Mouse (Mus musculus) hindbrain, embryonic 12.5 days (tissue): ENCODE data around the gene Ksr2. TPM values are rescaled to one million over a fixed set of nuclear protein-coding genes. Genes with fewer than 3 reads are reported as not detected.
A peak's percentile ranks its signal among the peaks of the same experiment; 100 is the strongest.
"Not testable (repeated sequence)": the region's sequence is repeated elsewhere in the genome, so short reads cannot be mapped to it uniquely, and the experiment has no call there.

Experiments
- ATAC-seq: fragments of 200-750 bp; cut with Nextera tagmentation; 2 replicates; pipeline ENCODE4 v1.8.0; 2017; ENCODE audit warnings: moderate TSS enrichment; ENCODE audit not compliant: low FRiP score
- H3K27ac ChIP-seq: fragments of 300-500 bp; sonication (generic); 2 replicates; pipeline ENCODE4 v1.5.1; 2016; ENCODE audit warnings: mild to moderate bottlenecking
- H3K27me3 ChIP-seq: fragments of 300-500 bp; sonication (generic); 2 replicates; pipeline ENCODE4 v1.6.1; 2016; ENCODE audit warnings: mild to moderate bottlenecking
- H3K36me3 ChIP-seq: fragments of 300-500 bp; sonication (generic); 2 replicates; pipeline ENCODE4 v1.6.1; 2016; ENCODE audit warnings: mild to moderate bottlenecking
- H3K4me1 ChIP-seq: fragments of 300-500 bp; sonication (generic); 2 replicates; pipeline ENCODE4 v1.6.1; 2016
- H3K4me2 ChIP-seq: fragments of 300-500 bp; sonication (generic); replicated peaks from 2 replicates; pipeline ENCODE4 v1.6.1; 2016; ENCODE audit warnings: mild to moderate bottlenecking
- H3K4me3 ChIP-seq: fragments of 300-500 bp; sonication (generic); 2 replicates; pipeline ENCODE4 v1.5.1; 2016; ENCODE audit warnings: mild to moderate bottlenecking
- H3K9ac ChIP-seq: fragments of 300-500 bp; sonication (generic); 2 replicates; pipeline ENCODE4 v1.6.1; 2016; ENCODE audit warnings: mild to moderate bottlenecking, moderate library complexity
- H3K9me3 ChIP-seq: fragments of 300-500 bp; sonication (generic); replicated peaks from 2 replicates; pipeline ENCODE4 v1.6.1; 2016; ENCODE audit warnings: mild to moderate bottlenecking
- WGBS: fragments of 180-500 bp; shearing (Covaris S2); methylation state at CpG from one replicate; pipeline ENCODE4 v1.1.7; 2016; 5-methylcytosine and 5-hydroxymethylcytosine counted together
- polyA plus RNA-seq: library from polyadenylated mRNA; unstranded; fragments of >200 nt; fragmentation: Nextera tagmentation; extraction: Ambion mirVana; gene quantifications from 2 replicates; pipeline ENCODE4 v1.2.1, GENCODE M21; 2016

Ksr2 gene
- 3.9 and 4.4 TPM in 2 replicates for polyA plus RNA-seq

- peak within 1 kb of the TSS; percentile 86 for H3K4me2 ChIP-seq
- peaks cover 33% of the 10 kb centered on the region for H3K27me3 ChIP-seq
- H3K9ac ChIP-seq: peak within 1 kb of the TSS; percentile 79
- H3K36me3 ChIP-seq: no peaks in the 10 kb centered on the region
- H3K4me1 ChIP-seq: peaks cover 22% of the 10 kb centered on the region
- WGBS: under 1% methylated on average over 84 of the region's 89 CpGs
- H3K27ac ChIP-seq: peak within 1 kb of the TSS; percentile 92
- peak within 1 kb of the TSS; percentile 73 for H3K4me3 ChIP-seq
- H3K9me3 ChIP-seq: no peaks in the 10 kb centered on the region
- ATAC-seq: peak; percentile 89
Observed at GRCm38 (mm10) chr5:117413507-117414501, at the start of gene Ksr2. Gene Ksr2, plus strand, starts transcription at chr5:117414000.

DNA sequence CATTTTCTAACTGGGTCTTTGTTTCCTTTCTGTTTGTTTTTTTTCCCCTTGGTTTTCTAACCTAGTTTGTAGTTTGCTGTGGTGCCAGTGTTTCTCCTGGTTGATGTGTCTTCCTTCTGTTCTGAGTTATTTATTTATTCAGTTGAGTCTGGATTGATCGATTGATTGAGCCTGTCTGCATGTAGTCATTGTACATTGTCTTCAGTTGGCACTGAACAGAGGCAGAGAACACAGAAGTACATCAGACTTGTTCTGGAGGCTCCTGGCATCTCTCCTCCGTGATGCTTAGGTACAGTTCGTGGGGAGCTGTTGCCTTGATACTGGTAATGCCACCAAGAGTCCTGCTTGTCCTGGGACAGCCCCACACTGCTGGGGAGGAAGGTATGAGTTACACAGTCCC, 49.0 kb upstream of the Ksr2 start:
- Histone ChIP-seq H3K4me1 (peaks cover 25% of the 10 kb centered on the region), H3K9me3 (no peaks in the 10 kb centered on the region), H3K27ac (no peak overlapping the region), H3K4me2 (no peak overlapping the region), H3K9ac (no peak overlapping the region), H3K36me3 (peaks cover 62% of the 10 kb centered on the region), H3K27me3 (no peaks in the 10 kb centered on the region), H3K4me3 (no peak overlapping the region)
- 82% methylated on average over 3 of the region's 3 CpGs for WGBS
- ATAC-seq: no peak

GRCm38 (mm10) chr5:117365904-117366561, 47.8 kb upstream of the Ksr2 start:
- no peak for ATAC-seq
- Histone ChIP-seq H3K9ac (no peak overlapping the region), H3K4me2 (no peak overlapping the region), H3K36me3 (peaks cover 74% of the 10 kb centered on the region), H3K27me3 (no peaks in the 10 kb centered on the region), H3K4me1 (peaks cover 13% of the 10 kb centered on the region), H3K9me3 (no peaks in the 10 kb centered on the region), H3K27ac (no peak overlapping the region), H3K4me3 (no peak overlapping the region)
- 93% methylated on average over 13 of the region's 13 CpGs for WGBS

GRCm38 (mm10) chr5:117367206-117367605, 46.6 kb upstream of the Ksr2 start:
- ATAC-seq: no peak
- Histone ChIP-seq H3K4me3 (no peak overlapping the region), H3K27ac (no peak overlapping the region), H3K4me2 (no peak overlapping the region), H3K9me3 (no peaks in the 10 kb centered on the region), H3K9ac (no peak overlapping the region), H3K36me3 (peaks cover 85% of the 10 kb centered on the region), H3K4me1 (peaks cover 10% of the 10 kb centered on the region; the same call in 1 of the 2 replicates), H3K27me3 (no peaks in the 10 kb centered on the region)
- WGBS: 50% methylated on average over 8 of the region's 8 CpGs

GRCm38 (mm10) chr5:117370592-117370991, 43.2 kb upstream of the Ksr2 start:
- 89% methylated on average over 10 of the region's 10 CpGs for WGBS
- H3K4me3 ChIP-seq: no peak overlapping the region
- no peaks in the 10 kb centered on the region for H3K9me3 ChIP-seq
- H3K27ac ChIP-seq: no peak overlapping the region
- no peak overlapping the region for H3K9ac ChIP-seq
- no peak for ATAC-seq
- H3K4me2 ChIP-seq: no peak overlapping the region
- H3K27me3 ChIP-seq: no peaks in the 10 kb centered on the region
- H3K36me3 ChIP-seq: peaks cover 92% of the 10 kb centered on the region
- 0 out of 2 replicates have a peak, but pooled peaks cover 2% of the 10 kb centered on the region for H3K4me1 ChIP-seq

DNA sequence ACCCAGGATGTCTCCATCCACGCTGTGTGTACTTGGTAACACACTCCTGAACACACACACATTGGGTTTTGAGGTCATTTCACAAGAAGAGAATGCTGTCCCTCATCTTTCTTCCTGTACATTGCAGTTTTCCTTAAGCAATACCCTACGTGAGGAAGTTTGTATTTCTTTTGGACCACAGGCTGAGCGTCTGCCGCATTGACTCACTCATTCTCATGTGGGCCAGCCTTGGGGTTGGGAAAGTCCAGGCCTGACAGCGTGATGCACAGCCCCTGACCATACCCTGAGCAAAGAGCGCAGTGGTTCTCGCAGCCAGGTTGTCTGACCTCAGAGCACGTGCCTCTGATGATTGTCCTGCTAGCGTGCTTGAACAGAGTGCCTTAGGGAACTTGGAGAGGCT, 40.4 kb upstream of the Ksr2 start:
- Histone ChIP-seq H3K36me3 (peaks cover 90% of the 10 kb centered on the region), H3K27ac (no peak overlapping the region), H3K4me3 (no peak overlapping the region), H3K9me3 (no peaks in the 10 kb centered on the region), H3K9ac (no peak overlapping the region), H3K4me2 (no peak overlapping the region), H3K4me1 (0 out of 2 replicates have a peak, but pooled peaks cover 2% of the 10 kb centered on the region), H3K27me3 (no peaks in the 10 kb centered on the region)
- no peak for ATAC-seq
- 93% methylated on average over 9 of the region's 9 CpGs for WGBS

DNA sequence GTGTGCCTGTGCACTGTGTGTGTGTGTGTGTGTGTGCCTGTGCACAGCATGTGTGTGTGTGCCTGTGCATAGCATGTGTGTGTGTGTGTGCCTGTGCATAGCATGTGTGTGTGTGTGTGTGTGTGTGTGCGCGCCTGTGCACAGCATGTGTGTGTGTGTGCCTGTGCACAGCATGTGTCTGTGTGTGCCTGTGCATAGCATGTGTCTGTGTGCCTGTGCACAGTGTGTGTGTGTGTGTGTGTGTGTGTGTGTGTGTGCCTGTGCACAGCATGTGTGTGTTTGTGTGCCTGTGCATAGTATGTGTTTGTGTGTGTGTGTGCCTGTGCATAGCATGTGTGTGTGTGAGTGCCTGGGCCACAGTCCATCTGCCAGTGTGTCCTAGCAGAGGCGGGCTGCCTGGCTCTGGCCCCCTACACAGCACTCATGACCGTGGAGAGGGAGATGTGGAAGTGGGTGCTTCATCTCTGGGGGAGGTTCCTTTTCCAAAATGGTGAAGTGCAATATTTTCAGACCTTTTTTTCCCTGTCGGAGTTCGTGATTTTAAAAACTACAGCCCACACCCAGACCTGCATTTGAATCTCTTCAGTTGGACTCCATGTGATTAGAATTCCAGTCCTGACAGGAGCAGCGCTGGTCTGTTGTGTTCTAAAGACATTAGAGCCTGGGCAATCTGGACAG, 39.3 kb upstream of the Ksr2 start:
- H3K9me3 ChIP-seq: no peaks in the 10 kb centered on the region
- no peak overlapping the region for H3K27ac ChIP-seq
- 0 out of 2 replicates have a peak, but pooled peaks cover 2% of the 10 kb centered on the region for H3K4me1 ChIP-seq
- H3K36me3 ChIP-seq: peaks cover 90% of the 10 kb centered on the region
- no peak overlapping the region for H3K9ac ChIP-seq
- no peak overlapping the region for H3K4me3 ChIP-seq
- no peaks in the 10 kb centered on the region for H3K27me3 ChIP-seq
- ATAC-seq: no peak
- WGBS: 90% methylated on average over 7 of the region's 7 CpGs
- H3K4me2 ChIP-seq: no peak overlapping the region

DNA sequence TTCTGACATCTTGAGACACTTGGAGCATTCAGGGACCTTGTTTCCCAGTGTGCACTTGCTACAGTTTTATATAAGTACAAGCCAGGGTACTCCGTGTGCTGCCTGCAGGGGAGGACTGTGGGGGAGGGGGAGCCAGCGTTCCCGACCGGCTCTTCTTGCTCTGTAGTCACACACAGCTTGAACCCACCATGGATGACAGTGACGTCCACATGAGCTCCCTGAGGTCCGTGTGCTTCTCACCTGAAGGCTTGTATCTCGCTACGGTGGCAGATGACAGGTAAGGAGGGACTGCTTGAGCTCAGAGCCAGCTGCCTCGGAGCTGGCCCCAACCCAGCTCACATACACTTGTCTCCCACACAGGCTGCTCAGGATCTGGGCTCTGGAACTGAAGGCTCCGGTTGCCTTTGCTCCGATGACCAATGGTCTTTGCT, 37.5 kb upstream of the Ksr2 start:
- Histone ChIP-seq H3K36me3 (peaks cover 89% of the 10 kb centered on the region), H3K9me3 (no peaks in the 10 kb centered on the region), H3K4me1 (0 out of 2 replicates have a peak, but pooled peaks cover 2% of the 10 kb centered on the region), H3K27me3 (no peaks in the 10 kb centered on the region), H3K27ac (no peak overlapping the region), H3K4me2 (no peak overlapping the region), H3K4me3 (no peak overlapping the region), H3K9ac (no peak overlapping the region)
- WGBS: 77% methylated on average over 11 of the region's 11 CpGs
- ATAC-seq: no peak

DNA sequence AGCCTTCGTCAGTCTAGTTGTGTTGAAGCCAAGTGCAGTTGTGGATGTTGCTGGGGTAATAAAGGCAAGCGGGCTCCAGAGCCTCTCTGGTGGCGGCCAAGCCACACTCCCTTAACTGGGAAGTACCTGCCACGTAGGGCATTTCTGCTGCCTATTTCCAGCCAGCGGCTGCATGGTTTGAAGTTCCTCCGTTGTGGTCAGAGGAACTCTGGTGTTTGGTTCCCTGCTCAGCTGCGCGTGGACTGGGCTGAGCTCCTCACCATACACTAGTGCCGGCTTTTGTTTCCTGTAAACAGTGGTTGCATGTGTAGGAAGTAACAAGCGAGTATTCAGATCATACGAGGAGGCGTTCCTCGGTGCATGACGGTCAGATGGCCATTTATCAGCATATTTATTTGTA, 36.1 kb upstream of the Ksr2 start:
- not testable (repeated sequence) for H3K4me3 ChIP-seq, H3K9me3 ChIP-seq, H3K4me2 ChIP-seq, H3K9ac ChIP-seq, ATAC-seq, H3K27me3 ChIP-seq, H3K4me1 ChIP-seq, H3K27ac ChIP-seq
- WGBS: 94% methylated on average over 14 of the region's 14 CpGs
- peaks cover 89% of the 10 kb centered on the region for H3K36me3 ChIP-seq

DNA sequence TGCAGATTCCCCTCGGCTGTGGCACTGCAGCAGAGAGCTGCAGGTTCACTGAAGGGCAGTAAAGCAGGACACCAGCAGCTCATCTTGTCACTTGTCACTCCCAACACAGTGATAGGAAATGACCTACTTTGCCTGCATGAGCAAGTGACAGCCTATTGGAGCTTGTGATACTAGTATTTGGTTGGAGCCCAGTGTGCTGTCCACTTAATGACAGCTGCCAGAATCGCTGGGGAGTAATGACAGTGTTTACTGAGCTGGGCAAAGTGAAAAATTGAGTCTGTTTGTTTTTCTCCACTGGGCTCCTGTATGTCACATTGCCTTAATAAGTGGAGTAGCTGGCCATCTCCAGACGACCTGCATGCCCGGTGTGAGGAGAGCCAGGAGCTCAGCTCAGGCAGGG, 33.6 kb upstream of the Ksr2 start:
- Histone ChIP-seq H3K9ac (no peak overlapping the region), H3K27me3 (no peaks in the 10 kb centered on the region), H3K4me1 (no peaks in the 10 kb centered on the region), H3K27ac (no peak overlapping the region), H3K9me3 (no peaks in the 10 kb centered on the region), H3K4me2 (no peak overlapping the region), H3K36me3 (peaks cover 90% of the 10 kb centered on the region), H3K4me3 (no peak overlapping the region)
- WGBS: 89% methylated on average over 4 of the region's 4 CpGs
- no peak for ATAC-seq

GRCm38 (mm10) chr5:117381785-117382184, 32.0 kb upstream of the Ksr2 start:
- no peaks in the 10 kb centered on the region for H3K27me3 ChIP-seq
- H3K4me2 ChIP-seq: no peak overlapping the region
- ATAC-seq: no peak
- no peaks in the 10 kb centered on the region for H3K4me1 ChIP-seq
- H3K9ac ChIP-seq: no peak overlapping the region
- peaks cover 80% of the 10 kb centered on the region for H3K36me3 ChIP-seq
- no peak overlapping the region for H3K27ac ChIP-seq
- H3K4me3 ChIP-seq: no peak overlapping the region
- H3K9me3 ChIP-seq: no peaks in the 10 kb centered on the region
- 76% methylated on average over 7 of the region's 7 CpGs for WGBS

DNA sequence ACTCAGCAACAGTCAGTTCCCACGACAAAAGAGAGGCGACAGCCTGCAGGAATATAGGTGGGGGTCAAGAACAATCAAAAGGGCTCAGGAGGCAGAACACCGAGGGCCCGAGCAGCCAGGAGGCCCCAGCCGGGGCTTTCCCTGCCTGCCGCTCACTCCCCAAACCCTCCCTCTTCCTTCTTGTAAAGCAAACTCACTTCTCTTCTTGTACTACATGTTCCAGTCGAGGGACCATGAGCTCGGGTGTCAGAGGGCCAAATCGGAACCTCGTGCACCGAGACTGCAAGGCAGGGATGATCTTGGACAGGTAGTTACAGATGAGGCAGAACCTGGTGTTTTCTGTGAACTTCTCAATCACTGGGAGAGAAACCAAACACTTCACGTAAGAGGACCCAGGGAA, 30.6 kb upstream of the Ksr2 start:
- H3K9ac ChIP-seq: no peak overlapping the region
- 78% methylated on average over 12 of the region's 12 CpGs for WGBS

More for the DNA sequence above, 30.6 kb upstream of the Ksr2 start:
- peaks cover 9% of the 10 kb centered on the region for H3K4me1 ChIP-seq
- H3K4me2 ChIP-seq: no peak overlapping the region
- H3K27ac ChIP-seq: no peak overlapping the region
- H3K4me3 ChIP-seq: no peak overlapping the region
- no peaks in the 10 kb centered on the region for H3K9me3 ChIP-seq
- H3K27me3 ChIP-seq: no peaks in the 10 kb centered on the region
- ATAC-seq: no peak
- peaks cover 69% of the 10 kb centered on the region for H3K36me3 ChIP-seq
